Mouse (Mus musculus) G1E (cell line): ENCODE data around the gene Hspbp1.

ENCODE experiments used
- CTCF ChIP-seq: IDR thresholded peaks from 2 replicates; pipeline ENCODE4 v1.5.1; 2012; ENCODE audit warnings: low read depth, low read length, inconsistent platforms, mixed read lengths
- GATA1 ChIP-seq: IDR thresholded peaks from 2 replicates; pipeline ENCODE4 v1.6.1; 2012; ENCODE audit warnings: borderline replicate concordance, low read length, inconsistent platforms, mixed read lengths
- GATA2 ChIP-seq: IDR thresholded peaks from 2 replicates; pipeline ENCODE4 v1.6.1; 2012; ENCODE audit warnings: low read depth, low read length, inconsistent platforms, borderline replicate concordance
- POLR2AphosphoS5 ChIP-seq: IDR thresholded peaks from 2 replicates; pipeline ENCODE4 v1.6.1; 2012; ENCODE audit warnings: low read depth, low read length, inconsistent platforms; ENCODE audit not compliant: insufficient replicate concordance
- TAL1 ChIP-seq: conservative IDR thresholded peaks from 2 replicates; pipeline ENCODE4 v1.6.1; 2012; ENCODE audit warnings: low read depth, low read length, inconsistent platforms, mixed read lengths

GRCm38 (mm10) chr7:4654221-4654620 is 30.6 kb downstream of the Hspbp1 start:
- TF ChIP-seq CTCF (no peak), POLR2AphosphoS5 (no peak), GATA1 (no peak), GATA2 (no peak), TAL1 (no peak)
